Mouse (Mus musculus) lung, postnatal 0 days (tissue): ENCODE measurements around the gene Adgre5.

Experiments used
- CTCF ChIP-seq: IDR thresholded peaks from 2 replicates; pipeline ENCODE4 v1.5.1; 2016; ENCODE audit warnings: antibody characterized with exemption, mild to moderate bottlenecking
- EP300 ChIP-seq: IDR thresholded peaks from 2 replicates; pipeline ENCODE4 v1.6.1; 2016; ENCODE audit warnings: antibody characterized with exemption, mild to moderate bottlenecking, control low read depth

GRCm38 (mm10) chr8:83732919-83733318 lies 8.2 kb downstream of the Adgre5 start:
- TF ChIP-seq CTCF (no peak), EP300 (no peak)
